Comparison of ENCODE assay signal across 24 mouse cellular contexts in genomic region chr15:15102185-15102584, GRCm38 (mm10).
A peak's percentile ranks its signal among the peaks of the same experiment; 100 is the strongest.
DNase-seq lines count a peak whose midpoint lies in the region; TF ChIP-seq lines count a peak whose summit lies in the region.
"Had no signal": no experiment of that assay in that cellular context is flagged by ENCODE, and none has a peak within 500 bp of the region (broad histone marks: within the 10 kb centered on the region; RNA-seq: fewer than 3 reads in every experiment).

No protein-coding gene starts in this region.

- no peak for TF ChIP-seq POLR2A in myocyte (IDR thresholded peaks at IDR 0.05; ENCODE audit: insufficient read length, low read depth)

- no peak overlapping the region for H3ac ChIP-seq in C2C12 (ENCODE audit: control insufficient read depth, insufficient read length, low read depth)
- H3ac ChIP-seq in myocyte (ENCODE audit: control insufficient read depth, insufficient read length), result no peak overlapping the region

- no peaks in the 10 kb centered on the region for H3K79me3 ChIP-seq in C2C12 (ENCODE audit: low read depth)

- no peak for TF ChIP-seq CTCF in C2C12 (IDR thresholded peaks at IDR 0.05; ENCODE audit: control insufficient read depth, insufficient read depth, insufficient read length)

- H3K27me3 ChIP-seq in C2C12 (ENCODE audit: control insufficient read depth, insufficient read depth, insufficient read length) (no peaks in the 10 kb centered on the region), myocyte (ENCODE audit: control insufficient read depth, insufficient read depth, insufficient read length) (no peaks in the 10 kb centered on the region)
- H3K27me3 ChIP-seq: CH12.LX; embryonic facial prominence, embryonic 13.5 days; forebrain, embryonic 13.5 days; heart, embryonic 12.5 days; heart, embryonic 15.5 days had no signal

- no peaks in the 10 kb centered on the region for H3K79me2 ChIP-seq in C2C12 (ENCODE audit: control insufficient read depth, insufficient read depth)
- no peaks in the 10 kb centered on the region for H3K79me2 ChIP-seq in myocyte (ENCODE audit: control insufficient read depth, insufficient read depth)

- H3K4me3 ChIP-seq in C2C12 (ENCODE audit: insufficient read depth, poor library complexity, severe bottlenecking) (no peak overlapping the region), myocyte (no peak overlapping the region)
- H3K4me3 ChIP-seq: embryonic facial prominence, embryonic 13.5 days; forebrain, embryonic 10.5 days; forebrain, embryonic 13.5 days; heart, embryonic 12.5 days; heart, embryonic 15.5 days had no signal

- no peak overlapping the region for H3K4me2 ChIP-seq in myocyte (ENCODE audit: low read depth)
- H3K4me2 ChIP-seq: embryonic facial prominence, embryonic 13.5 days; forebrain, embryonic 13.5 days; heart, embryonic 12.5 days; heart, embryonic 15.5 days; hindbrain, embryonic 14.5 days had no signal

- no peaks in the 10 kb centered on the region for H3K36me3 ChIP-seq in C2C12 (ENCODE audit: control insufficient read depth, insufficient read depth)
- no peaks in the 10 kb centered on the region for H3K36me3 ChIP-seq in myocyte (ENCODE audit: control insufficient read depth, insufficient read depth)
- H3K36me3 ChIP-seq: embryonic facial prominence, embryonic 13.5 days; forebrain, embryonic 10.5 days; heart, embryonic 12.5 days; heart, embryonic 15.5 days had no signal

- DNase-seq in 416B (ENCODE audit: low read depth) (peak; percentile 87), MEL-GATA-1-ER (ENCODE audit: extremely low read depth, low read depth) (peak; percentile 78)
- DNase-seq in spleen, adult 12 weeks (ENCODE audit: low spot score), result no peak
- DNase-seq in thymus, postnatal 25 days, result no peak
- DNase-seq in kidney, adult 8-10 months, result no peak
- DNase-seq: adrenal gland, postnatal 14 days; cerebellum, adult 11 months; cerebellum, adult 2 months; cerebellum, adult 9-11 months; cerebellum, postnatal 25 days; gastrocnemius, postnatal 10 days; gastrocnemius, postnatal 36 days; heart, adult 11 months; heart, postnatal 14 days; heart, postnatal 4 days had no signal

TF ChIP-seq in C2C12, 6 proteins besides CTCF, POLR2A, EP300 and RAD21:
- peak; percentile 4 for TF ChIP-seq CEBPB (IDR thresholded peaks at IDR 0.05; ENCODE audit: low read depth)
- TF ChIP-seq MAX (IDR thresholded peaks at IDR 0.05), result no peak
- no peak for TF ChIP-seq USF1 (IDR thresholded peaks at IDR 0.05; ENCODE audit: low read depth)

TF ChIP-seq in myocyte, 11 proteins besides CTCF, POLR2A, EP300 and RAD21:
- TF ChIP-seq SRF (IDR thresholded peaks at IDR 0.05; ENCODE audit: control insufficient read depth, insufficient read length, low read depth), result no peak
- TF ChIP-seq TCF3 (IDR thresholded peaks at IDR 0.05; ENCODE audit: insufficient read length, low read depth), result no peak
- no peak for TF ChIP-seq REST (IDR thresholded peaks at IDR 0.05; ENCODE audit: insufficient read depth, insufficient read length)
- TF ChIP-seq E2F4 (IDR thresholded peaks at IDR 0.05; ENCODE audit: insufficient read depth), result no peak
- TF ChIP-seq POLR2AphosphoS2 (IDR thresholded peaks at IDR 0.05; ENCODE audit: insufficient read length, low read depth), result no peak
- TF ChIP-seq USF1 (IDR thresholded peaks at IDR 0.05; ENCODE audit: low read depth), result no peak
- TF ChIP-seq MAX (IDR thresholded peaks at IDR 0.05; ENCODE audit: low read depth), result no peak
- TF ChIP-seq TCF12 (IDR thresholded peaks at IDR 0.05; ENCODE audit: insufficient read depth, poor library complexity, severe bottlenecking), result peak; percentile 14
- peak; percentile 76 for TF ChIP-seq CEBPB (IDR thresholded peaks at IDR 0.05; ENCODE audit: insufficient read depth, poor library complexity, severe bottlenecking)
- TF ChIP-seq MYOG (IDR thresholded peaks at IDR 0.05; ENCODE audit: control insufficient read depth in 1 of 3, insufficient read depth in 1 of 3, insufficient read length in 2 of 3, low read depth in 2 of 3), result no peak
- no peak for TF ChIP-seq MYOD1 (IDR thresholded peaks at IDR 0.05; ENCODE audit: control insufficient read depth in 1 of 3, insufficient read length in 2 of 3, low read depth in 2 of 3)

Comparison
In these comparisons a context has a peak if more than half of its experiments do, and no peak if none do; other contexts are left out.
1. DNase-seq: peak in 416B (single experiment) and MEL-GATA-1-ER (single experiment); none in spleen, adult 12 weeks (single experiment), thymus, postnatal 25 days (single experiment) and kidney, adult 8-10 months (0 of 2).